Mouse (Mus musculus) skeletal muscle tissue, postnatal 0 days (tissue): Measurements from ENCODE around the gene Snx3. TPM values are rescaled to one million over a fixed set of nuclear protein-coding genes. Genes with fewer than 3 reads are reported as not detected.

ENCODE experiments used
- polyA plus RNA-seq: library from polyadenylated mRNA; unstranded; fragments of >200 nt; fragmentation: Nextera tagmentation; extraction: Ambion mirVana; gene quantifications from 2 replicates; pipeline ENCODE4 v1.2.1, GENCODE M21; 2015

The Snx3 gene
- 195 and 235 TPM in 2 replicates for polyA plus RNA-seq

GRCm38 (mm10) chr10:42501775-42502348 lies at the start of gene Snx3:
Gene Snx3 (plus strand): TSS chr10:42502030.

GRCm38 (mm10) chr10:42478341-42478720 lies 23.5 kb upstream of the Snx3 start, which contains the start of gene Afg1l:
Gene Afg1l (minus strand): TSS chr10:42478565.

GRCm38 (mm10) chr10:42583157-42583872 lies 81.5 kb downstream of the Snx3 start, which contains the start of the genes Nr2e1 and Ostm1:
Gene Nr2e1 (minus strand): TSS chr10:42583632.
Gene Ostm1 (plus strand): TSS chr10:42583822.

Other genes starting within 250 kb of the Snx3 start
- 6.9 and 7.5 TPM in 2 replicates for gene Foxo3, start 225.3 kb upstream of the Snx3 start, polyA plus RNA-seq
- gene Afg1l, start 23.5 kb upstream of the Snx3 start, polyA plus RNA-seq, result 6.2 and 7.1 TPM in 2 replicates
- not detected in 2 replicates for gene Nr2e1, start 81.6 kb downstream of the Snx3 start, polyA plus RNA-seq
- 5.7 and 7.2 TPM in 2 replicates for gene Ostm1, start 81.8 kb downstream of the Snx3 start, polyA plus RNA-seq